Mouse (Mus musculus): Measurements from ENCODE around the gene Rps6kb1.
"Not testable (repeated sequence)": the region's sequence is repeated elsewhere in the genome, so short reads cannot be mapped to it uniquely, and the experiment has no call there.

Gene Rps6kb1

DNA sequence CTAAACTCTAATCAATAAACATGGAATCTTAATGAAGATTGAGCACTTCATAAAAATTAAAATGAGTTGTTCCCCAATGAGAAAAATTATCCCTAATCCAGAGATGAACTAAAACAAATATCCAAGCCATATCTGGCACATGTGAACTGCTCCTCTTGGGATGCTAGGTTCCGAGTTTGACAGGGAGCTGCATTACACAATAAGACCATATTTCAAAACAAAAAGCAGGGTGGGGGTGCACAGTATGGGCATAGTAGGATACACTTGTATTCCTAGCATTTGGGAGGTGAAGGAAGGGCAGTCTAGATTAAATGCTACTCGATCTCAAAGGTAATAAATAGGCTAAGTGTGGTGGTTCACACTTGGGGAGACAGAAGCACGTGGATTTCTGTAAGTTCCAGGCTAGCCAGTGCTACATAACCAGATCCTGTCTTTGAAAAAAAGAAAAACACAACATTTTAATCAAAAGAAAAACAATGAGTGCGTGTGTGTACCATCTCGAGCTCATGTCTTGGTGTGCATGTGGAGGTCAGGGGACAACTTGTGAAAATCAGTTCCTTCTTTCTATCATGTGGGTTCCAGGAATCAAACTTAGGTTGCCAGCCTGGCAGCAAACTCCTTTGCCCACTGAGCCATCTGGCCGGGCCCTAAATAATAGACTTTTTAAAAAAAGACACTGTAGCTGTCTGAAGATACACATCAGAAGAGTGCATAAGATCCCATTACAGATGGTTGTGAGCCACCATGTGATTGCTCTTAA lies 4.7 kb downstream of the Rps6kb1 start:
- DNase-seq: no peak

DNA sequence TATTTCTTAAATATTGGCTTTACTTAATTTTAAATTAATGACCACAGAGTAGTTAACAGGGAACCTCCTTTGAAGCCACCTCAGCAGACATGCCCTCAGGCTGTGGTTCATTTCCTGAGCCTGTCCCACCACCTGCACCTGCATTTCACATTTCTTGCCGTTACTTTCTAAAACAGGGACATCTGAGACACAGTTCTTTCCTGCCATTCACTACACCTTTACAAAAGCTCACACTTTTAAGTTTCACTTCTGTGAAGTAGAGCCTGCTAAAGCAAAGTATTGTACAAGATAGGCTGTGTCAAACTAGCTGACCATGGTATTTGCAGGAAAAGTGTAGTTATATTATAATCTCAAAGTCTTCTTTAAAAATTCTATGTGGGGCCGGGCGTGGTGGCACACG lies 5.8 kb downstream of the Rps6kb1 start:
- DNase-seq: no peak

DNA sequence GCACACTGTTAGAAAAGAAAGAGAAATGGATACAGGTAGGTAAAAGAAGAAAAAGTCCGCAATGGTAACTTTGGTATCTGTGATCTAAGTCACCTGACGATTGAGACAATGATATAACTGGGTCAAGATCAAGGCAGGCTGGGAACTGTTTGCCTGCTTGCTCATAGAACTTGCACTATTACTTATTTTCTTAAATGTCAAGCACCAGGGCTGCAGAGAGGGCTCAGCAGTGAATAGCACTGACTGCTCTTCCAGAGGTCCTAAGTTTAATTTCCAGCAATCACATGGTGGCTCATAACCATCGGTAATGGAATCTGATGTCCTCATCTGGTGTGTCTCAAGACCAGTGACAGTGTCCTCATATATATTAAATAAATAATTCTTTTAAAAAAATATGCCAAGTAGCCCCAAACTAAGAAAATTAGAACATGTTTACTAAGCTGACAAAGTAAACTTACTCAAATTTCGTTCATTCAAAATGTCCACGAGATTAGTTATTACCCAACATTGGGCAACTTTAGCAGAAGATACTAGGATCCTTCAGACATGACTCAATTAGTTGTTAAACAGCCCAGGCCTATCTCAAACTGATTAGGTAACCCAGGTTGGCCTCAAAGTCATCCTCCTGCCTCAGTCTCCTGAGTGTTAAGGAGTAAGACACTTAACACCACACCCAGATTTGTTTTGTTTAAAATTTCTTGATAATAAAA lies 10.2 kb downstream of the Rps6kb1 start:
- DNase-seq: no peak

DNA sequence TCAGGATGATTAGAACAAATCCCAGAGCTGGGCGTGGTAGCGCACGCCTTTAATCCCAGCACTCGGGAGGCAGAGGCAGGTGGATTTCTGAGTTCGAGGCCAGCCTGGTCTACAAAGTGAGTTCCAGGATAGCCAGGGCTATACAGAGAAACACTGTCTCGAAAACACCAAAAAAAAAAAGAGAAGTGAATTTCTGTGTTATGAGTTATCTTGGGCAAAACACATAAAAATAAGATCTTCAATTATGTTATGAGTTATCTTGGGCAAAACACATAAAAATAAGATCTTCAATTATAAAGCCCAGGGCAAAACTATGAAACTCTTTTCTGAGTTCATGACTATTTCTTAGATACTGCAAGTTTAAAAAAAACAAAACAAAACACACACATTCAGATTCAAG lies 11.3 kb downstream of the Rps6kb1 start:
- DNase-seq: not testable (repeated sequence)

DNA sequence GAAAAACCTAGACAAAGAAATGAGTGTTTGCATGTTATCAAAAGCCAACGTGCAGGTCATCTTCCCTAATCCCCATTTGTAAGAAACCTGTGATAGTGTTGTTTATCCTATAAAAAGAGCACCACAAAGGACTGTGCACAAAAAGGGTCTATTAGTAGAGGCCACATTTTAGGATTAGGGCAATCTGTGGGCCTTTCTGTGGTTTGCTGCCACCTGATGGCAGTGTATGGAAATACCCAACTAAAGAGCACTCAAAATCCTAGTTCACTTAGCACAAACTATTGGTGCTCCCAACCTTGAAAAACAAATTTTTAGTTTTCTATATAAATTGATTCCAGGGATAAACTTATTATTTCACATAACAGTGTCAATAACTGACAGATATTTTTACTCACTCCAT lies 11.8 kb downstream of the Rps6kb1 start:
- peak; percentile 28 for DNase-seq

DNA sequence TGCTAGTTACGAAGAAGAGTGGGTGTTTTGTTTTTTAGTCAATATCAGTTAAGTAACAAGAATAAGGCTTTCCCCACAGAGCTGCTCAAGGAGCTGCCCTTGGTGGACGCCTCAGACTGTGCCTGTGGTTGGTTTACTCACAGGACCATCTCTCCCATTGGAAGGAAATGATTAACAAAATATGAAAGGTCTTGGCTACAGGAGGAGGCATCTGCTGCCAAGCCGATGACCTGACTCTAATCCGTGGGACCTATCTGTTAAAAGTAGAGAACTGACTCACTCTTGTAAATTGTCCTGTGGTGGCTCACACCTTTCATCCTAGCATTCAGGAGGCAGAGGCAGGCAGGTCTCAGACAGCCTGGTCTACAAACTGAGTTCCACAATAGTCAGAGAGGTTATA lies 17.1 kb downstream of the Rps6kb1 start:
- no peak for DNase-seq

DNA sequence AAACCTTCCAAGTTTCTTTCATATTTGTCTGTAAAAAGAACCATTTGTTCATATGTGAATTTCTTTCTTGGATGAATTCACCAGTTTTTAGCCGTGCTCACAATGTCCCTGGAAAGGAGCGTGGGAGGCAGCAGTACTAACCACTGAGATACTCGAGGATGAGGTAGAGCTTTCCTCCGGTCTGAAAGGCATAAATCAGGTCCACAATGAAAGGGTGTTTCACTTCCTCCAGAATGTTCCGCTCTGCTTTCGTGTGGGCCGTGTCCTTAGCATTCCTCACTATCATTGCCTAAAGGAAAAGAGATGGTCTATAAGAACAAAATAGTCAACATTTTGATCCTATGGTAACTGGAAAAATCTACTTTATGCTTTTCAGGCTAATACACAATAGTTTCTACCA lies 24.9 kb downstream of the Rps6kb1 start:
- no peak for DNase-seq

DNA sequence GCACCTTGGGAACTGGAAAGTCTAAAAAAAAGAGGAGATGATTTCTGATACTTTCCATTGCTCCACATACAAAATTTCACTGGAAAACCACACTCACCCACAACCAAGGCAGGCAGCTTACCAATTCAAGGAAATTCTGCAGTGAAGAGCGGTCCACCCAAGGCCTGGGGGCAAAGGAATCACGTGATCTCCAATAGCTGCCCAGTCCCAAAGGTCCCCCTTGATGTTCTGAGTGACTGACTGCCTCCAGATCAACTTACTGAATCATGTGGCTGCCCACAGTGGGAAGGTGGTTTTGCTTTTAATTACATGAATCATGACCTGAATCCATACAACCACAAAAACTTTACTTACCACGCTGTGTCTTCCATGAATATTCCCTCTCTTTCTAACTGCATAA lies 27.4 kb downstream of the Rps6kb1 start:
- DNase-seq: no peak

DNA sequence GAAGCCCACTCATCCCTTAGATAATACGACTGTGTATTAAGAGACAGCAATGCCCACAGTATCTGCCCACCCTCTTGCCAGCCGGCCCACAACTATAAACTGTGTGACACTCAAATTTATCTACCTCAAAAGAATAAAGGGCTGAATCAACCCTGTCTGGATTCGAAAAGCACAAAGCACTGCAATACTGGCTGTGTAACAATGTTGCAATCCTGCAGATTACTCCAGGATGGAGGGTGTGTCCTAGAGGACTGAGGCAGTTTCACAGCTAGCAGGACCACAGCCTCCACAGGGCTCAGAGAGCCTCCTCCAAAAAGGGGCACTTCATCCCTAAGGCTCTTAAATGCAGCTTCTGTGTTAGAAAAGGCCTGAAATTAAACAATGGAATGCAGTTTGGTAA lies 28.0 kb downstream of the Rps6kb1 start:
- no peak for DNase-seq

DNA sequence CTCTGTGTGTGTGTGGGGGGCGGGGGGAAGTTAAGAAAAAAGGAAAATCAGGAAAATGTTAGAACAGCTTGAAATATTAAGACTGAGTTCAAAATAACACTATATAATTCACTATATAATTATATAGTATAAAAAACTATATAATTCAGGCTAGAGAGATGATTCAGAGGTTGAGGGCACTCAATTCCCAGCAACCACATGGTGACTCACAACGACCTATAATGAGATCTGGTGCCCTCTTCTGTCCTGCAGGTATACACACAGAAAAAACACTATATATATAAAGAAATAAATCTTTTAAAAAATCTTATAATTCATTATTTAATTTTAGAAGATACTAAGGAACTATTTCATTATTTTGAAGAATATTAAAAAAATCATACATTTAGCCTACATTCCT lies 36.6 kb downstream of the Rps6kb1 start:
- DNase-seq: no peak

DNA sequence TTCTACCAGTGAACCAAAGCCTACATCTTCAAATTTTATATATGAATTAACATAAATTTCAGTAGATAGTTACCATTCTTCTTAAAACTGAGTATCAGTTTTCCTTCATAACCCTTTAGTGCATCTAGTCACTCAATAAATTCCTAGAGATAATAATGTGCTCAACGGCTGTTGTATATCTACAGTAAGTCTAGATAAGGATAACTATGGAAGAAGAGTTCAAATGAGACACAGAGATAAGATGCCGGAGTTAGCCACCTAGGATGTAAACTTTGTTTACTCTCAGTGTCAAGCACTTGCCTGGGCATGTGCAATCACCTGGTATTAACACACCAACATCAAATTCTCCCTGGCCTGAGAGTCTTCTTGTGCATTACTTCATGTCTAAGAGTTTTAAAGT lies 37.3 kb downstream of the Rps6kb1 start:
- no peak for DNase-seq

DNA sequence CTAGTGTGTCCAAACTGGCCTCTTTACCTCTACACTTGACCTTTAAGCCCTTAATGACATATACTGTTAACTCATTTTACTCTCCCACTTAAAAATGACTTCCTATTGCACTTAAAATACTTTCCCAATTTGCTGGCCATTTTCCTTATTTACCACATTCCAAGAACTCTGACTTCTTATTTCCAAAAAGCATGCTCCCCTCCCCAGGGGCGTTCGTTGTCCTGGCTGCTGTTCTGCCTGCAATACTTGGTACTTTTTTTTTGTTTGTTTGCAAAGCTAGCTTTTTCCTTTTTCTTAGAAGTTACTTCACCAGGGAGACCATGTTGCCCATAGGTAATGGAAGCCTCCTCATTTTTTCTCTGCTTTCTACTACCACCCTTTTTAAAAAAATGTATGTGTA lies 41.5 kb downstream of the Rps6kb1 start:
- no peak for DNase-seq

DNA sequence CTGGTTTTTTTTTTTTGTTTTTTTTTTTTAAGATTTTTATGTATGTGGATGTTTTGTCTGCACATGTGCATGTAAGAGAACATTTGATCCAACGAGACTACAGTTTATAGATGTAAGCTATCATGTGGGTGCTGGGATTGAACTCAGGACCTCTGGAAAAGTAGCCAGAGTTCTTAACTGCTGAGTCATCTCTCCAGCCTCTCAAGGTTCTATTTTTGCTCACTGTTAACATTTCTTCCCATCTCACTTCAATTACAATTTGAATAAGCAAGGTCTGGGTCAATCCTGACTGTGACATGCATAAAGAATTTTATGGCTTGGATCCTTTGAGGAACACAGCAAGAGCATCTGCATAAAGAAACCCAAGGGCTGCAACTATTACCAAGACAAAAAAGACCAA lies 43.8 kb downstream of the Rps6kb1 start:
- no peak for DNase-seq

DNA sequence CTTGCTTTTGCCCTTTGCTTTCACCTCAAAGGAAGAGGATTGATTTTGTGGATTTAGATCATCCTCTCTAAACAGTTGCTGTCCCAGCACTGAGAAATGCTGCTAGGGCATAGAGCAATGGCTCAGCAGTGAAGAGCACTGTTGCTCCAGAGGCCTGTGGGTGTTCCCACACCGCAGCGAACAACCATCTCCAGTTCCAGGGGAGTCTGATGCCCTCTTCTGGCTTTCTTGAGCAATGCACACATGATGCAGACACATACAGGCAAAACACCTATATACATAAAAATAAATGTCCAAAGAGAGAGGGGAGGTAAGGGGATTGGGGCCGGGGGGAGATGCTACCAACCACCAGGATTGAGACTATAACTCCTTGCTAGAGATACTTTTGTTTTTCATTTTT lies 46.7 kb downstream of the Rps6kb1 start:
- no peak for DNase-seq

DNA sequence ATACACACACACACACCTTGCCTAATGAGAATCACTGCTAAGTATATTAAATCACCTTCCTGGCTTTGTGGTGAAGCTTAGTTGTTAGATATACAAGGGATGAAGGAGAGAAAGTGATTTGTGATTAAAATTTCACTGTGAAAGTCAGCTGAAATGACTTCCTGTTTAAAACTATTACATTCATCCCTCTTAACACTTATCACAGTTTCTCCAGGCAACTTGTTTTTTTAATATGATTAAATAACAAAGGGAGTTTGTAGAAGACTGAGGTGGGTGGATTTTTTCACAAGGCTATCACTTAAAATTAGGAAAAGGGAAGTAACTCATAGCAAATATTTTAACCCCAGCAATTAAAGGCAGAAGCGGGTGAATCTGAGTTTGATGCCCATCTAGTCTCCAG lies 47.2 kb downstream of the Rps6kb1 start:
- no peak for DNase-seq

DNA sequence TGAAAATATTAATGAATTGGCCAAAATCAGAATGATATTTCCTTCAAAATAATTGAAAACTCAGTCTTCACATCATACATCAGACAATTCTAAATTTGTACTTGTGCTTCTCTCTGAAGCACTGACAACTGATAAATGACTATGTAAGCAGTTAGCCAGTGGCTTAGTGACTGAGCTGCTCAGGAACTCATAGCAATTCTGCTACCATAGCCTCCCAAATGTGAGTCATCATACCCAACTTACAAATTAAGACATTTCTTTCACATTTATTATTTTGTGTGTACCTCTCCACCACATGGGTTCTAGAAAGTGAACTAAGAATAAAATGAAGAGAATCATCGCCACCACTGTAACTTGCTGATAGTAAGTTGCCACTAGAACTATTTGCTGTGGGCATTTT lies 53.8 kb downstream of the Rps6kb1 start:
- no peak for DNase-seq

DNA sequence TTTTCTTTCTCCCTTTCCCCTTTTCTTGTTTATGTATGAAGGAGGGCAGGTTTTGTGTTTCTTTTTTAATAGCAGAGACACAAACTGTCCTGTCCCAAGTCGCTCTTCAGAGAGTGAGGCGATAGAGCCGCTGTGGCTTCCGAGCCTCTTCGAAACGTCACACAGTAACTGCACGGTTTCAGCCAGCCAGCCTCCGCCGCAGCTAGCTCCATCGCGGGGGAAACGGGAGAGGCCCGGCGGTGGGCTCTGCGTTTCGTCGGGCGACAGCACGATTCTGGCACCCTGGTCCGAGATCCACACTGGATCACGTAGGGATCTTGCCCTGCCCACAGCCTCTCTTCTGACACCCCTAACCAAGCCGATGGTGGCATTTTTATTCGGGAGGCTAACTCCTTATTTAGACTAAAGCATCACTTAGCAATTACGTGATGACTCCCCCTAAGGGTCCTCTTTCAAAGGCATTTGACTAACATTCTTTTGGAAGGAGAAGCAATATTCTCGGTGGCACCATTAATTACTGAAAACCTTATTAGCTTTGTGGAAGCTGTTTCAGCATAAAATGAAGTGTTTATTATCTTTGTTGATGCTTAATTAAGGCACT lies 59.6 kb downstream of the Rps6kb1 start:
- peak; percentile 66 for DNase-seq

DNA sequence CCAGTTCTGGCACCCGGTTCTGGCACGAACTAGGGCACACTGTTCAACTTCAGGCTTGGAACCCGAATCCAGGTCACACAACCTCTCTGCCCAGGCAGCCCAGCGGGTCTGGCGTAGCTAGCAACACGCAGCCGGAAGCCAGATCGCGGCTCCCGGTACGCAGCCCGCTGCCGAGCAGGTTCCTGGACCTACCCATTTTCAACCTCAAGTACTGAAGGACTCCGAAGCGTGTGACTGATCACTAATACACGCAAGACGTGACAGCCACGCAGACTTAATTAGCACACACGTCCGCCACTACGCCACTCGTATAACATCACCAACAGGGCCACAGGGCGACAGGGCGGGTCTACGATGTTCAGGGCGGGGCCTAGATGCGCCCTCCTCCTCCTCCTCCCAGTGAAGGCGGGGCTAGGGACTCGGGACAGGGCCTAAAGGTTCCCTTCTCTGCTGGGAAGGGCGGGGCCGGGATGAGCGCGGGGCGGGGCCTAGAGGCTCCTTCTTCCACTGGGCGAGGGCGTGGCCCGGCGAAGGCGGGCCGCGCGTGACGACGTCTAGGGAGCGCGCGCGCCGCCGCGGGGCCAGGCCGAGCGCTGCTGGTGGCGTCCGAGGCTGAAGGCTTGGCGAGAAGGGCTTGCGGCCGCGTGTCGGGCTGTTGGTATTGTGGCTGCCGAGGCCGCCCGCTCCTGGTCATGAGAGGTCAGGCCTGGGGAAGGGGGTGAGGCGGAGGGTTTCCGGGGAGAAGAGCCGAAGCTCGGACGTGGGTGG lies 60.3 kb downstream of the Rps6kb1 start, which contains the start of gene Rnft1:
TSS of gene Rnft1 (plus strand) at position 557 of the 768 bp plus-strand sequence.
- peak; percentile 99 for DNase-seq

DNA sequence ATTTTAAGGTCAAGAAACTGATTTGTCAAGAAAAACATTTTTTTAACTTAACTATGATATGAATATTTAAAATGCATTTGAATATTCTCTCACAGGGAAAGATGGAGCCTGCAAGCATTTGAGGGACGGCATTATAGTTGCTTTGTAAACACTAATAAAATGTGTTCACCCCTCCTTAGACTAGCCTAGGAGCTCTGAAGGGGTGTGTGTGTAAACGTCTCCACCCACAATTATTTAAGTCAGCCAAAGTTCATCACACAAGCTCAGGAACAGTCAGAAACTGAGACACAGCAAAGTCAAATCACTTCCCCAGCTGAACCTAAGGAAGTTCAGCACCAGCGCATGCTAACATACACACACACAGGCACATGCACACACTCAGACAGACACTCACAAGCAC lies 71.0 kb downstream of the Rps6kb1 start:
- DNase-seq: peak; percentile 13

DNA sequence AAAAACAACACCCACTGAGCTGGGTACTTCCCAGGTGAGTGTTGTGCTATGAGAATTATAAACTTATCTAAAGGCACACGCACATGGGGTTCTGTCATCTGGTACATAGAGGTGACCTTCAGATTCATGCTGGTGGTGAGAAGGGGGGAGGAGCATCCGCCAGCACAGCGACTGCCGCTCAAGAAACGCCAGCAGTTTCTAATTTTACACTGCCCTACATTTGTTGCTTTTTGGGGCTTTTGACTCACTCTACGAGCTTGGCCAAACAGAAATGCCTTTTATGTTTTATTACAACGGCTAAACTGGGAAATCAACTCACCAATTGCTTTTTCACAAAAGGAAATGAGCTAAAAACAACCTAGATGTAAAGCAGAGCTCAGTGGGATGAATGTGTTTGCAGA lies 71.8 kb downstream of the Rps6kb1 start:
- peak; percentile 74 for DNase-seq

DNA sequence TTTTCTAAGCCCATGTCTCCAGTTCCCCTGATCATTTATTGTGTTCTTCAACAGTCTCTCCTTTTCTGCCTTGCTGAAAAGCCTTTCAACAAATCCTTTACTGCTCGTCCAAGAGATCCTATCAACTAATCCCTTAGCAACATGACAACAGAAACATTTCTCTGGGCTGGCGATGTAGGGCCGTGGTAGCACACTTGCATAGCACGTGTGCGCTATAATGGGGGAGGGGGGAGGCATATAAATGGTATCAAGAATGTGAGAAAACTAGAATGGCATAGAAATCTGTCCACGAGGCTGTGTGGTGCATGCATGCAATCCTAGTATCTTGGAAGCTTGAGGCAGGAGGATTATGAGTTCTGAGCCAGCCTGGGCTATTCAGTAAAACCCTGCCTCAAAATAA lies 72.8 kb downstream of the Rps6kb1 start:
- DNase-seq: peak; percentile 28

DNA sequence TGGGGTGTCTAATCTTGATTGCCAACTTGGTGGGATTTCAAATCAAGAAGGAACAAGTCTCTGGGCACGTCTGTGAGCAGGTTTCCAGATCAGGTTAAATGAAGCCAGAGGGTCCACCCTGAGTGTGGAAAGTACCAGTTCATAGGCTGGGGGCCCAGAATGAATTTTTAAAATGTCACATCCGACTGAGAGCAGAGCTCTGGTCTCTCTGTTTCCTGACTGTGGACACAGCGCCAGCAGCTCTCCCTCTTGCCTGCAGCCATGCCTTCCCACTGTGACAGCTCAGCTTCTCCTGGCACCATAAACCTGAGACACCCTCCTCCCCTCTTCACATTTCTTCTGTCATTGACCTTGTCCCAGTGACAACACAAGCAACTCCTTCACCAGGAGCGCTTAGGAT lies 75.6 kb downstream of the Rps6kb1 start:
- DNase-seq: peak; percentile 50

DNA sequence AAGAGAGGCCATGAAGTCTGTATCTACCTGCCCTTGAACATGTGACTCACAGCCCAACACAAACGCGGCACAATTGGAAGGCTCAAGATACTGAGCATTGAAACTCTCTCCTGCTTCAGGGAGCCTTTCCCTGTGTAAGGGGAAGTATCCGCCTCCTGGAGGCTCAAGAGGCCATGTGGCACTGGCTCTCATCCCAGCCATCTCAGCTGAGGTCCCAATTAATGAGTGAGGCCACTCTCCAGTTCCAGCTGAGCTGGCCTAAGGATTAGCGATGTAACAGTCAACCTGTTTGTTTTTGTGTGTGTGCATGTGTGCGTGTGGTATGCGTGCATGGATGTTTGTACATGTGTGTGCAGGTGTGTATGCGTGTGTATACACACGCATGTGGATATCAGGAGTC lies 76.3 kb downstream of the Rps6kb1 start:
- DNase-seq: peak; percentile 79
